Mouse (Mus musculus) intestine, embryonic 15.5 days (tissue): ENCODE data around the gene Zfp866. TPM values are rescaled to one million over a fixed set of nuclear protein-coding genes. Genes with fewer than 3 reads are reported as not detected.

Experiments used
- ATAC-seq: fragments of 200-750 bp; cut with Nextera tagmentation; 2 replicates; pipeline ENCODE4 v1.8.0; 2017; ENCODE audit warnings: moderate TSS enrichment, moderate library complexity
- H3K27ac ChIP-seq: fragments of 300-500 bp; sonication (generic); 2 replicates; pipeline ENCODE4 v1.5.1; 2015; ENCODE audit warnings: mild to moderate bottlenecking, inconsistent platforms
- H3K27me3 ChIP-seq: fragments of 300-500 bp; sonication (generic); replicated peaks from 2 replicates; pipeline ENCODE4 v1.6.1; 2015; ENCODE audit warnings: inconsistent platforms
- H3K36me3 ChIP-seq: fragments of 300-500 bp; sonication (generic); 2 replicates; pipeline ENCODE4 v1.6.1; 2015; ENCODE audit warnings: inconsistent platforms
- H3K4me1 ChIP-seq: fragments of 300-500 bp; sonication (generic); replicated peaks from 2 replicates; pipeline ENCODE4 v1.6.1; 2015; ENCODE audit warnings: inconsistent platforms
- H3K4me2 ChIP-seq: fragments of 300-500 bp; sonication (generic); replicated peaks from 2 replicates; pipeline ENCODE4 v1.6.1; 2015; ENCODE audit warnings: mild to moderate bottlenecking, inconsistent platforms
- H3K4me3 ChIP-seq: fragments of 300-500 bp; sonication (generic); replicated peaks from 2 replicates; pipeline ENCODE4 v1.5.1; 2015; ENCODE audit warnings: inconsistent platforms
- H3K9ac ChIP-seq: fragments of 300-500 bp; sonication (generic); 2 replicates; pipeline ENCODE4 v1.6.1; 2015; ENCODE audit warnings: inconsistent platforms
- H3K9me3 ChIP-seq: fragments of 300-500 bp; sonication (generic); 2 replicates; pipeline ENCODE4 v1.6.1; 2016; ENCODE audit warnings: inconsistent platforms
- WGBS: fragments of 180-500 bp; shearing (Covaris S2); methylation state at CpG from one replicate; pipeline ENCODE4 v1.1.7; 2015; 5-methylcytosine and 5-hydroxymethylcytosine counted together
- polyA plus RNA-seq: library from polyadenylated mRNA; unstranded; fragments of >200 nt; fragmentation: Nextera tagmentation; extraction: Ambion mirVana; gene quantifications from 2 replicates; pipeline ENCODE4 v1.2.1, GENCODE M21; 2015

The Zfp866 gene
- polyA plus RNA-seq, 1 experiment from 2014 or later = 19.1 TPM

- H3K9me3 ChIP-seq = no peaks in the 10 kb centered on the region
- ATAC-seq = no peak
- H3K36me3 ChIP-seq = peaks cover 9% of the 10 kb centered on the region
- no peak overlapping the region for H3K4me3 ChIP-seq
- no peaks in the 10 kb centered on the region for H3K27me3 ChIP-seq
- no peaks in the 10 kb centered on the region for H3K4me1 ChIP-seq
- H3K27ac ChIP-seq = no peak overlapping the region
- 95% methylated on average over 5 of the region's 5 CpGs for WGBS
- H3K9ac ChIP-seq = no peak overlapping the region
- H3K4me2 ChIP-seq = no peak overlapping the region
Measured at GRCm38 (mm10) chr8:69758316-69758715, 32.7 kb downstream of the Zfp866 start.

GRCm38 (mm10) chr8:69752437-69752836, 38.5 kb downstream of the Zfp866 start:
- H3K36me3 ChIP-seq = 0 out of 2 replicates have a peak, but pooled peaks cover 3% of the 10 kb centered on the region

GRCm38 (mm10) chr8:69749544-69750454, 41.2 kb downstream of the Zfp866 start, which contains the start of gene Zfp963:
Gene Zfp963 (minus strand): TSS chr8:69749970.
- 3% methylated on average over 48 of the region's 48 CpGs for WGBS
- H3K4me2 ChIP-seq = peak within 1 kb of the TSS; percentile 63
- peak; percentile 100 for ATAC-seq
- H3K27ac ChIP-seq = peak within 1 kb of the TSS; percentile 100
- no peaks in the 10 kb centered on the region for H3K36me3 ChIP-seq
- peak within 1 kb of the TSS; percentile 97 for H3K9ac ChIP-seq
- H3K4me3 ChIP-seq = peak within 1 kb of the TSS; percentile 85
- H3K27me3 ChIP-seq = no peaks in the 10 kb centered on the region
- H3K4me1 ChIP-seq = no peaks in the 10 kb centered on the region; the same call in 1 of the 2 replicates
- no peaks in the 10 kb centered on the region for H3K9me3 ChIP-seq

More at GRCm38 (mm10) chr8:69752437-69752836, 38.5 kb downstream of the Zfp866 start:
- WGBS = 87% methylated on average over 2 of the region's 2 CpGs
- no peak overlapping the region for H3K4me3 ChIP-seq
- H3K27ac ChIP-seq = no peak overlapping the region
- H3K9me3 ChIP-seq = no peaks in the 10 kb centered on the region
- H3K9ac ChIP-seq = no peak overlapping the region
- no peaks in the 10 kb centered on the region; the same call in 1 of the 2 replicates for H3K4me1 ChIP-seq
- no peaks in the 10 kb centered on the region for H3K27me3 ChIP-seq
- H3K4me2 ChIP-seq = no peak overlapping the region
- no peak for ATAC-seq

- no peak overlapping the region for H3K4me3 ChIP-seq
- 84% methylated on average over 2 of the region's 2 CpGs for WGBS
- H3K4me2 ChIP-seq = no peak overlapping the region
- no peaks in the 10 kb centered on the region for H3K4me1 ChIP-seq
- H3K9ac ChIP-seq = no peak overlapping the region
- ATAC-seq = no peak
- no peaks in the 10 kb centered on the region for H3K27me3 ChIP-seq
- peaks cover 8% of the 10 kb centered on the region; the same call in 1 of the 2 replicates for H3K36me3 ChIP-seq
- no peaks in the 10 kb centered on the region for H3K9me3 ChIP-seq
- no peak overlapping the region for H3K27ac ChIP-seq
Measured at GRCm38 (mm10) chr8:69741231-69741630, 49.7 kb downstream of the Zfp866 start.

- Histone ChIP-seq H3K36me3 (peaks cover 8% of the 10 kb centered on the region; the same call in 1 of the 2 replicates), H3K9ac (no peak overlapping the region), H3K4me1 (no peaks in the 10 kb centered on the region), H3K4me2 (no peak overlapping the region), H3K27ac (no peak overlapping the region), H3K4me3 (no peak overlapping the region), H3K27me3 (no peaks in the 10 kb centered on the region), H3K9me3 (no peaks in the 10 kb centered on the region)
- WGBS = 69% methylated on average over 6 of the region's 6 CpGs
- peak; percentile 76 for ATAC-seq
Measured at GRCm38 (mm10) chr8:69740763-69741162, 50.2 kb downstream of the Zfp866 start.

- Histone ChIP-seq H3K27ac (no peak overlapping the region), H3K36me3 (no peaks in the 10 kb centered on the region), H3K9me3 (no peaks in the 10 kb centered on the region), H3K4me2 (no peak overlapping the region), H3K4me1 (no peaks in the 10 kb centered on the region), H3K4me3 (no peak overlapping the region), H3K27me3 (no peaks in the 10 kb centered on the region), H3K9ac (no peak overlapping the region)
- 71% methylated on average over 1 of the region's 1 CpGs for WGBS
- no peak for ATAC-seq
Measured at GRCm38 (mm10) chr8:69735495-69735894, 55.5 kb downstream of the Zfp866 start.

- Histone ChIP-seq H3K27ac (peak overlapping the region; percentile 18; the same call in 1 of the 2 replicates), H3K4me1 (peaks cover 12% of the 10 kb centered on the region), H3K27me3 (no peaks in the 10 kb centered on the region), H3K4me3 (peak overlapping the region; percentile 22), H3K9ac (no peak overlapping the region), H3K4me2 (peak overlapping the region; percentile 55), H3K9me3 (no peaks in the 10 kb centered on the region), H3K36me3 (no peaks in the 10 kb centered on the region; the same call in 1 of the 2 replicates)
- 46% methylated on average over 5 of the region's 5 CpGs for WGBS
- ATAC-seq = peak; percentile 24
Measured at GRCm38 (mm10) chr8:69717232-69717580, 73.8 kb downstream of the Zfp866 start.

GRCm38 (mm10) chr8:69716403-69717231, 74.4 kb downstream of the Zfp866 start:
- no peaks in the 10 kb centered on the region; the same call in 1 of the 2 replicates for H3K36me3 ChIP-seq
- peaks cover 12% of the 10 kb centered on the region for H3K4me1 ChIP-seq
- H3K27me3 ChIP-seq = no peaks in the 10 kb centered on the region
- H3K4me3 ChIP-seq = peak overlapping the region; percentile 99
- peak overlapping the region; percentile 55 for H3K4me2 ChIP-seq
- no peaks in the 10 kb centered on the region for H3K9me3 ChIP-seq
- under 1% methylated on average over 52 of the region's 52 CpGs for WGBS
- H3K9ac ChIP-seq = peak overlapping the region; percentile 99
- H3K27ac ChIP-seq = peak overlapping the region; percentile 100
- peak; percentile 99 for ATAC-seq

GRCm38 (mm10) chr8:69715366-69715765, 75.6 kb downstream of the Zfp866 start:
- Histone ChIP-seq H3K4me1 (peaks cover 12% of the 10 kb centered on the region), H3K9me3 (no peaks in the 10 kb centered on the region), H3K27ac (no peak overlapping the region), H3K36me3 (no peaks in the 10 kb centered on the region; the same call in 1 of the 2 replicates), H3K4me2 (peak overlapping the region; percentile 50), H3K4me3 (0 out of 2 replicates have a peak overlapping the region, but pooled peaks have one; percentile 3), H3K9ac (peak overlapping the region; percentile 46; the same call in 1 of the 2 replicates), H3K27me3 (no peaks in the 10 kb centered on the region)
- no peak for ATAC-seq
- 79% methylated on average over 6 of the region's 6 CpGs for WGBS

- Histone ChIP-seq H3K9ac (no peak overlapping the region), H3K9me3 (no peaks in the 10 kb centered on the region), H3K27ac (no peak overlapping the region), H3K4me1 (peaks cover 12% of the 10 kb centered on the region), H3K36me3 (peaks cover 15% of the 10 kb centered on the region), H3K4me3 (no peak overlapping the region), H3K27me3 (no peaks in the 10 kb centered on the region), H3K4me2 (no peak overlapping the region)
- WGBS = 85% methylated on average over 8 of the region's 8 CpGs
- no peak for ATAC-seq
Measured at GRCm38 (mm10) chr8:69713516-69713915, 77.5 kb downstream of the Zfp866 start.
